Mouse (Mus musculus) stomach, embryonic 15.5 days (tissue): ENCODE data around the gene Tmx2. TPM values are rescaled to one million over a fixed set of nuclear protein-coding genes. Genes with fewer than 3 reads are reported as not detected.

ENCODE experiments used
- ATAC-seq: fragments of 200-750 bp; cut with Nextera tagmentation; 2 replicates; pipeline ENCODE4 v1.8.0; 2017; ENCODE audit warnings: low read depth, moderate number of reproducible peaks, moderate TSS enrichment; ENCODE audit not compliant: insufficient read depth, low FRiP score
- H3K27ac ChIP-seq: fragments of 300-500 bp; sonication (generic); 2 replicates; pipeline ENCODE4 v1.5.1; 2015; ENCODE audit warnings: mild to moderate bottlenecking, inconsistent platforms
- H3K27me3 ChIP-seq: fragments of 300-500 bp; sonication (generic); replicated peaks from 2 replicates; pipeline ENCODE4 v1.6.1; 2015; ENCODE audit warnings: inconsistent platforms
- H3K36me3 ChIP-seq: fragments of 300-500 bp; sonication (generic); 2 replicates; pipeline ENCODE4 v1.6.1; 2015; ENCODE audit warnings: inconsistent platforms
- H3K4me1 ChIP-seq: fragments of 300-500 bp; sonication (generic); 2 replicates; pipeline ENCODE4 v1.6.1; 2015; ENCODE audit warnings: inconsistent platforms
- H3K4me2 ChIP-seq: fragments of 300-500 bp; sonication (generic); 2 replicates; pipeline ENCODE4 v1.6.1; 2015; ENCODE audit warnings: mild to moderate bottlenecking, inconsistent platforms
- H3K4me3 ChIP-seq: fragments of 300-500 bp; sonication (generic); replicated peaks from 2 replicates; pipeline ENCODE4 v1.5.1; 2015; ENCODE audit warnings: inconsistent platforms
- H3K9ac ChIP-seq: fragments of 300-500 bp; sonication (generic); 2 replicates; pipeline ENCODE4 v1.6.1; 2015; ENCODE audit warnings: inconsistent platforms
- H3K9me3 ChIP-seq: fragments of 300-500 bp; sonication (generic); 2 replicates; pipeline ENCODE4 v1.6.1; 2016; ENCODE audit warnings: inconsistent platforms
- WGBS: fragments of 180-500 bp; shearing (Covaris S2); methylation state at CpG from one replicate; pipeline ENCODE4 v1.1.7; 2015; 5-methylcytosine and 5-hydroxymethylcytosine counted together
- polyA plus RNA-seq: library from polyadenylated mRNA; unstranded; fragments of >200 nt; fragmentation: Nextera tagmentation; extraction: Ambion mirVana; gene quantifications from 2 replicates; pipeline ENCODE4 v1.2.1, GENCODE M21; 2015

Gene Tmx2
- polyA plus RNA-seq, 1 experiment from 2014 or later = 119 TPM

DNA sequence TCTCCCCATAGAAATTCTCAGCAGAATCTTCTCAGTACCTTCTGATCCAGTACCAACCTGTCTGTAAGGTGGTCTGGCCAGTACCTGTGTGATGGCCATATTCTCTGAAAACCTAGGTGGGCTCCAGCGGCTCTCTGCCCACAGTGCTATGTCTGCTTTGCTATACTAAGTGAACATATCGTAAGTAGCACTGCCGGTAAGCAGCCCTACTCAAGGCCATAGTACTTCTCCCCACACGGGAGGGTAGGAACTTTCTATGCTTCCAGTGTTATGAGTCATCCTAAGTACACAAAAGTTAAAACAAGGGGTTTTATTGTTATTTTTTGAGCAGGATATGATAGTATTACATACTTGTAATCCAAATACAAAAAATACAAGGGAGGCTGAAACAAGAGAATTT, 44.9 kb downstream of the Tmx2 start:
- Histone ChIP-seq H3K4me3 (peak overlapping the region; percentile 17; the same call in 1 of the 2 replicates), H3K4me1 (peaks cover 44% of the 10 kb centered on the region), H3K36me3 (no peaks in the 10 kb centered on the region), H3K27me3 (no peaks in the 10 kb centered on the region), H3K27ac (peak overlapping the region; percentile 92), H3K9ac (no peak overlapping the region), H3K9me3 (no peaks in the 10 kb centered on the region), H3K4me2 (peak overlapping the region; percentile 38)
- ATAC-seq = 0 out of 2 replicates have a peak, but pooled peaks have one; percentile 15
- WGBS = 49% methylated on average over 4 of the region's 4 CpGs

DNA sequence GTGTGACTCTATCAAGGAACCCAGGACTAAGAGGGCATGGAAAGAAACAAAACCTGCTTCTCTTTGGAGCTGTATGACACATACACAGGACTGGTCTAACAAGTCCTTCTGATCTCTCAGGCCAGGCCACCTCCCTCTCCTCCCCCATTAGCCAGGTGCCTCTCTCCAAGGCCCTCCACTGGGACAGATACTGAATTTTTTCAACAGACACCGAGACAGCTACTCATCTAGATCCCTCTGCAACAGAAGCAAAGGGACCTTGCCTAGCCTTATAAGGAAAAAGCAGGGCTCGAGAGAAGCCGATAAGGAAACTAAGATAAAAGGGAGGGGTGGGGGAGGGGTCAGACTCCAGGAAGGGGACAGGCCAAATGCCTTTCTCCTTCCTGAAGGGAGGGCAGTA, 45.9 kb downstream of the Tmx2 start:
- no peaks in the 10 kb centered on the region for H3K36me3 ChIP-seq
- WGBS = 13% methylated on average over 3 of the region's 3 CpGs
- H3K9me3 ChIP-seq = no peaks in the 10 kb centered on the region
- no peaks in the 10 kb centered on the region for H3K27me3 ChIP-seq
- no peak overlapping the region for H3K9ac ChIP-seq
- peak; percentile 73 for ATAC-seq
- peak overlapping the region; percentile 85 for H3K27ac ChIP-seq
- peak overlapping the region; percentile 19; the same call in 1 of the 2 replicates for H3K4me2 ChIP-seq
- 0 out of 2 replicates have a peak overlapping the region, but pooled peaks have one; percentile 2 for H3K4me3 ChIP-seq
- H3K4me1 ChIP-seq = peaks cover 34% of the 10 kb centered on the region

DNA sequence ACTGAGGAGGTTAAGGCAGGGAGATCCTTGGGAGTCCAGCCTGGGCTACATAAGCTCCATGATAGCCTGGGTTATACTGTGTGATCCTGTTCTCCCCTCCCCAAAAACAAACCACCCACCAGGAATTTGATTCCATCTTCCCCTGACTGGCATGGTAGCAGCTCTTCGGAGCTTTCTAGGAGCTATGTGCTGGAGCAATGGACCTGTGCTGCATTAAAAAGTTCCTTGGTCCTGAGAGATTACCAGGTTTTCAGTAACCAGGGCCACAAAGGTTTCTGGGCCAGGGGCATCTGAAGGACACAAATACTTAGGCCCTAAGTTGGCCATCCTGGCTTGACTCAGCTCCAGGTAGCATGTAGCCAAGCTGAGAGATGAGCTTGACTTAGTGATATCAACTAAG, 46.9 kb downstream of the Tmx2 start:
- H3K4me3 ChIP-seq = no peak overlapping the region
- 94% methylated on average over 1 of the region's 1 CpGs for WGBS
- peak overlapping the region; percentile 85 for H3K27ac ChIP-seq
- no peaks in the 10 kb centered on the region for H3K9me3 ChIP-seq
- no peak overlapping the region for H3K4me2 ChIP-seq
- H3K36me3 ChIP-seq = no peaks in the 10 kb centered on the region
- no peaks in the 10 kb centered on the region for H3K27me3 ChIP-seq
- ATAC-seq = no peak
- H3K4me1 ChIP-seq = peaks cover 25% of the 10 kb centered on the region
- no peak overlapping the region for H3K9ac ChIP-seq

DNA sequence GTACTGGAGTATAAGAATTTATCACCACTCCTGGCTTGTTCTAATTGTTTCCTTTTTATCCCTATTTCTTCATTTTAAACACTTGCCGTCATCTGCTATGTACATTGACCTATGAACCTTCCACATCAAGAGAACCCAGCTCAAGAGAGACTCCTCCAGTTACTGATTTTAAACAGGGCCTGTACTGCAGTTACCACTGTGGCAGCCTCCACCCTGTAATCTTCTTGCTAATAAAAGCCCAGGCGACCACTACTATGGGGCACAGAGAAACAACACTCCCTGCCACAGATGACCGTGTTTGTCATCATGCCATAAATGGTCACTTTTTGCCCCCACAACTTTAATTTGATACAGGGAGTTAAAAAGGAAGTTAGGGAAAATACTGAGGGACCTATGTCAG, 51.9 kb downstream of the Tmx2 start:
- peak; percentile 36; the same call in 1 of the 2 replicates for ATAC-seq
- Histone ChIP-seq H3K4me3 (no peak overlapping the region), H3K4me1 (peaks cover 6% of the 10 kb centered on the region), H3K9ac (no peak overlapping the region), H3K4me2 (no peak overlapping the region), H3K9me3 (no peaks in the 10 kb centered on the region), H3K27me3 (no peaks in the 10 kb centered on the region), H3K36me3 (peaks cover 3% of the 10 kb centered on the region; the same call in 1 of the 2 replicates), H3K27ac (peak overlapping the region; percentile 42; the same call in 1 of the 2 replicates)
- WGBS = 36% methylated on average over 3 of the region's 3 CpGs

DNA sequence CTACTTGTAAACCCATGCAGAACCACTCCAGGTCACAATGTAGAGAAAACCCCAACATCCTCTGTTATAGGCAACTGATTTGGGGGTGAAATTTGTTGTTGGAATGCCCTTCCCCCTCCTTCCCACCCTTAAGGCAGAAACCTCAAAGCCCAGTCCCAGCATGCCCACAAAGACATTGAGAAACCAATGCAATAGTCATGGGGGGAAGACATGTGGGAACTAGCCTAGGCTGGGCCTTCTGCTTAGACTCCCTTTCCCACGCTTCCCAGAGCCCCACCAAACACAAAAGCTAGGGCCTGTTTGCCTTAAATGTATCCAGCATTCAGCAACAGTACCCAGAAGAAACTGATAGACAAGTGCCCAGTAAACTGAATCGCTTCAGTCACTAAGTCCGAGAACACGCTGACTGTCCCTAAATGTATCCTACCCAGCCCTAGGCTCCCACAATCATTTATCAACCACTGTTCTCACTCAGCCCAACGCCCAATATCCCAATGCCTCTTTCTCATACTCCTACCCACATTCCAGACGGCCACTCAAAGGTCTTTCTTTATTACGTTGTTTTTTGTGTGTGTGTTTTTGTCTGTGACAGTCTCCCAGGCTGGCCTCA, 52.5 kb downstream of the Tmx2 start:
- H3K4me1 ChIP-seq = peaks cover 5% of the 10 kb centered on the region; the same call in 1 of the 2 replicates
- H3K4me2 ChIP-seq = no peak overlapping the region
- no peak for ATAC-seq
- peak overlapping the region; percentile 42 for H3K27ac ChIP-seq
- WGBS = 62% methylated on average over 7 of the region's 7 CpGs
- no peak overlapping the region for H3K9ac ChIP-seq
- H3K4me3 ChIP-seq = no peak overlapping the region
- H3K9me3 ChIP-seq = no peaks in the 10 kb centered on the region
- peaks cover 3% of the 10 kb centered on the region; the same call in 1 of the 2 replicates for H3K36me3 ChIP-seq
- H3K27me3 ChIP-seq = no peaks in the 10 kb centered on the region

DNA sequence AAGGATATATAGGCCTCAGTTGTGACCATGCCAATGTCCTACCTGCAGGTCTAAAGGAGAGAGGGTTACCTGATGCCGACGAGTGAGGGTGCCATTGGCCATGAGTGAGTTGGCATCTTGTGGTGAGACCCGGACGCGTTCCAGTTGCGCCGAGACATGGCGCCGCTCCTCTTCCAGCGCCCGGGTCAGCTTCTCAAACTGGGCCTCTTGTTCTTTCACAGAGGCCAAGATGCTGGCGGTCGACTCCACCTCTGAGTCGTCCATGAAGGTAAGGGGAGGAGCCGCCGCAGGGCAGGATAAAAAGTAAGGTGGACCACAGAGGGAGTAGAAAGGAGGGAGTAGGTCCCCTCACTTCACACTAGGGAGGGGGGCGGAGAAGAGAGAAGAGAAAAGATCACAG, 54.7 kb downstream of the Tmx2 start:
- 92% methylated on average over 17 of the region's 17 CpGs for WGBS
- ATAC-seq = no peak
- no peak overlapping the region for H3K27ac ChIP-seq

DNA sequence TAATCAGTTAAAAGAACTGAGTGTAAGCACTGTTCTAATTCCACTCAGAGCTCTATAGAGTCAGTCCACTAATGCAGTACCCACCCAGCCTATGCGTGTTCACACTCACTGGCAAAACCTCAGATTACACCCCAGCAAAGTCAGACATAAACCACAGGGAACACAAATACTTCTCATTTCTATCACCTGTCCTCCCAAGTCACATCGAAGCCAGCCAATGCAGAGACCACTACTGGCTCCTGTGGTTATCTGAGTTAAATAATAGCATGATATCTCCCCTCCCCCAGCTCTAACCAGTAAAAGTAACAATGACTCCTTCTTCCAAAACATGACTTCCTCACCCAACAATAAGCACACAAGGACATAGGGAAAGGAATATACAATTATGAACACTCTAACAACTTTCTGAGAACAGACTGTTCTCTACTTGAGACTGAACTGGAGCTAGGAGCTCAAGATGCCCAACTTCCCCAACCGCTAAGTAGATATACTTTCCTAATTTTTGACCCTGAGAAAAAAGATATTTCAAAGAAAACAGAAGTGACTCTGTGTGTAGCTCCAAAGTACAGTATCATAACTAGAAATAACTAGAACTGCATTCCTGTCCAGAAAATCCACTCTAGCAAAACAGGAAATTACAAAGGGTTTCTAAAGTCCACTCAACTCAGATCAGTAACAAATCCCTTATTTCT, 55.4 kb downstream of the Tmx2 start:
- H3K4me1 ChIP-seq = peaks cover 14% of the 10 kb centered on the region
- H3K4me3 ChIP-seq = no peak overlapping the region
- no peak overlapping the region for H3K9ac ChIP-seq
- H3K27me3 ChIP-seq = no peaks in the 10 kb centered on the region
- H3K9me3 ChIP-seq = no peaks in the 10 kb centered on the region
- no peak for ATAC-seq
- peak overlapping the region; percentile 19; the same call in 1 of the 2 replicates for H3K27ac ChIP-seq
- peaks cover 26% of the 10 kb centered on the region for H3K36me3 ChIP-seq
- H3K4me2 ChIP-seq = no peak overlapping the region
- 84% methylated on average over 3 of the region's 3 CpGs for WGBS

More for the DNA sequence above, 54.7 kb downstream of the Tmx2 start:
- Histone ChIP-seq H3K9ac (no peak overlapping the region), H3K4me3 (no peak overlapping the region), H3K4me2 (no peak overlapping the region), H3K27me3 (no peaks in the 10 kb centered on the region), H3K4me1 (peaks cover 10% of the 10 kb centered on the region), H3K9me3 (no peaks in the 10 kb centered on the region), H3K36me3 (peaks cover 21% of the 10 kb centered on the region)

DNA sequence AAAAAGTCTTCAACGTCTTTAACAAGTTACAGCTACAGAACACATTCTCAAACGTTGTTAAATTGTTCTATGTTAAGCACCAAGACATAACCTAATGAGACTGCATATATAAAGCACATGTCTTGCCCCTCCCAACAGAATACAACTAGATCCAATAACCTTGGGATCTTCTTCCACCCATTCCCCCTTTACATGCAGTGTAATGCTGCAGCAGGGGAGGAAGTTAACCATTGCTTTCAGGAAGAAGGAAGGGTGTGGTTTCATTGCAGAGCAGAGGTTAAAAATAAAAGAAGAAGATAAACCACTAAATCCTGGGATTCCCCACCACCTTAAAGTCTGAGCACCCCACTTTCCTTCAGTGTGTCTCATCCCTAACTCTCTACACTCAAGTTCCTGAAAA, 56.3 kb downstream of the Tmx2 start:
- peaks cover 26% of the 10 kb centered on the region for H3K36me3 ChIP-seq
- H3K4me1 ChIP-seq = peaks cover 14% of the 10 kb centered on the region; the same call in 1 of the 2 replicates
- H3K9me3 ChIP-seq = no peaks in the 10 kb centered on the region
- ATAC-seq = no peak
- 71% methylated on average over 2 of the region's 2 CpGs for whole genome bisulfite sequencing
- no peak overlapping the region for H3K9ac ChIP-seq
- no peak overlapping the region for H3K4me3 ChIP-seq
- H3K27ac ChIP-seq = no peak overlapping the region
- H3K4me2 ChIP-seq = no peak overlapping the region
- H3K27me3 ChIP-seq = no peaks in the 10 kb centered on the region

Other genes with a start within 250 kb of the Tmx2 start
- 44.2 and 47.4 TPM in 2 replicates for gene Tfpi, start 202.4 kb downstream of the Tmx2 start, polyA plus RNA-seq
- gene Ctnnd1, start 28.4 kb downstream of the Tmx2 start, polyA plus RNA-seq = 60.0 and 71.9 TPM in 2 replicates
- 0.18 and 0.22 TPM in 2 replicates for gene Btbd18, start 20.1 kb downstream of the Tmx2 start, polyA plus RNA-seq
- 221 and 237 TPM in 2 replicates for gene Selenoh, start 8.4 kb downstream of the Tmx2 start, polyA plus RNA-seq
- not detected in 2 replicates for gene Gm28635, start 1.1 kb downstream of the Tmx2 start, polyA plus RNA-seq
- 31.1 and 34.5 TPM in 2 replicates for gene Med19, start 738 bp downstream of the Tmx2 start, polyA plus RNA-seq
- gene Zdhhc5, start 36.0 kb upstream of the Tmx2 start, polyA plus RNA-seq = 27.8 and 28.5 TPM in 2 replicates
- 23.7 and 26.9 TPM in 2 replicates for gene Clp1, start 48.2 kb upstream of the Tmx2 start, polyA plus RNA-seq
- 7.5 and 11.0 TPM in 2 replicates for gene Ypel4, start 54.9 kb upstream of the Tmx2 start, polyA plus RNA-seq
- gene Gm19426, start 64.5 kb upstream of the Tmx2 start, polyA plus RNA-seq = 6.7 and 7.2 TPM in 2 replicates
- gene Serping1, start 96.3 kb upstream of the Tmx2 start, polyA plus RNA-seq = 76.0 and 79.6 TPM in 2 replicates
- 52.7 and 79.0 TPM in 2 replicates for gene Ube2l6, start 119.7 kb upstream of the Tmx2 start, polyA plus RNA-seq
- gene Smtnl1, start 143.5 kb upstream of the Tmx2 start, polyA plus RNA-seq = 0.08 and 0.19 TPM in 2 replicates
- 47.2 and 50.4 TPM in 2 replicates for gene Timm10, start 147.9 kb upstream of the Tmx2 start, polyA plus RNA-seq
- gene Slc43a1, start 159.7 kb upstream of the Tmx2 start, polyA plus RNA-seq = 19.5 and 26.3 TPM in 2 replicates
- gene Rtn4rl2, start 207.6 kb upstream of the Tmx2 start, polyA plus RNA-seq = 0.85 and 0.91 TPM in 2 replicates